Mouse (Mus musculus) forebrain, embryonic 16.5 days (tissue): ENCODE data around the gene Galk2. TPM values are rescaled to one million over a fixed set of nuclear protein-coding genes. Genes with fewer than 3 reads are reported as not detected.

ENCODE experiments used
- ATAC-seq: fragments of 200-750 bp; cut with Nextera tagmentation; 2 replicates; pipeline ENCODE4 v1.8.0; 2017; ENCODE audit warnings: mild to moderate bottlenecking, moderate library complexity
- H3K27ac ChIP-seq: fragments of 300-500 bp; sonication (generic); 2 replicates; pipeline ENCODE4 v1.5.1; 2014; ENCODE audit warnings: low read length, control low read depth
- H3K27me3 ChIP-seq: fragments of 300-500 bp; sonication (generic); replicated peaks from 2 replicates; pipeline ENCODE4 v1.6.1; 2014; ENCODE audit warnings: low read length; ENCODE audit not compliant: control insufficient read depth, insufficient read depth
- H3K36me3 ChIP-seq: fragments of 300-500 bp; sonication (generic); 2 replicates; pipeline ENCODE4 v1.6.1; 2014; ENCODE audit not compliant: control insufficient read depth, insufficient read depth
- H3K4me1 ChIP-seq: fragments of 300-500 bp; sonication (generic); replicated peaks from 2 replicates; pipeline ENCODE4 v1.6.1; 2014; ENCODE audit warnings: low read length; ENCODE audit not compliant: control insufficient read depth, insufficient read depth
- H3K4me2 ChIP-seq: fragments of 300-500 bp; sonication (generic); 2 replicates; pipeline ENCODE4 v1.6.1; 2014; ENCODE audit warnings: mild to moderate bottlenecking, low read length, control low read depth
- H3K4me3 ChIP-seq: fragments of 300-500 bp; sonication (generic); replicated peaks from 2 replicates; pipeline ENCODE4 v1.5.1; 2014; ENCODE audit warnings: mild to moderate bottlenecking, low read length, control low read depth
- H3K9ac ChIP-seq: fragments of 300-500 bp; sonication (generic); replicated peaks from 2 replicates; pipeline ENCODE4 v1.6.1; 2014; ENCODE audit warnings: low read depth, low read length, control low read depth
- H3K9me3 ChIP-seq: fragments of 300-500 bp; sonication (generic); 2 replicates; pipeline ENCODE4 v1.6.1; 2016; ENCODE audit warnings: low read length; ENCODE audit not compliant: control insufficient read depth
- WGBS: fragments of 180-500 bp; shearing (Covaris S2); extraction: QIAGEN DNeasy Blood & Tissue Kit; methylation state at CpG from one replicate; pipeline ENCODE4 v1.1.7; 2014; 5-methylcytosine and 5-hydroxymethylcytosine counted together
- polyA plus RNA-seq: library from polyadenylated mRNA; unstranded; fragments of >200 nt; fragmentation: Nextera tagmentation; extraction: Ambion mirVana; gene quantifications from 2 replicates; pipeline ENCODE4 v1.2.1, GENCODE M21; 2015

Galk2 gene
- polyA plus RNA-seq, 1 experiment from 2014 or later = 27.9 TPM

GRCm38 (mm10) chr2:125968811-125969210, 109.9 kb downstream of the Galk2 start:
- H3K36me3 ChIP-seq = no peaks in the 10 kb centered on the region
- H3K9ac ChIP-seq = no peak overlapping the region
- no peak overlapping the region for H3K27ac ChIP-seq
- no peaks in the 10 kb centered on the region for H3K9me3 ChIP-seq
- 84% methylated on average over 1 of the region's 1 CpGs for whole genome bisulfite sequencing
- no peak for ATAC-seq
- H3K27me3 ChIP-seq = no peaks in the 10 kb centered on the region
- no peak overlapping the region for H3K4me2 ChIP-seq
- H3K4me3 ChIP-seq = no peak overlapping the region
- no peaks in the 10 kb centered on the region for H3K4me1 ChIP-seq

- Histone ChIP-seq H3K27me3 (no peaks in the 10 kb centered on the region), H3K36me3 (no peaks in the 10 kb centered on the region), H3K9me3 (no peaks in the 10 kb centered on the region), H3K4me2 (no peak overlapping the region), H3K4me3 (no peak overlapping the region), H3K4me1 (no peaks in the 10 kb centered on the region), H3K27ac (no peak overlapping the region), H3K9ac (no peak overlapping the region)
- no peak for ATAC-seq
- 85% methylated on average over 6 of the region's 6 CpGs for WGBS
Measured at GRCm38 (mm10) chr2:125973207-125973606, 114.3 kb downstream of the Galk2 start.

- no peak overlapping the region for H3K4me2 ChIP-seq
- H3K9ac ChIP-seq = no peak overlapping the region
- no peaks in the 10 kb centered on the region for H3K36me3 ChIP-seq
- H3K4me3 ChIP-seq = no peak overlapping the region
- no peaks in the 10 kb centered on the region for H3K4me1 ChIP-seq
- no peaks in the 10 kb centered on the region for H3K27me3 ChIP-seq
- no peak overlapping the region for H3K27ac ChIP-seq
- no peaks in the 10 kb centered on the region for H3K9me3 ChIP-seq
- 95% methylated on average over 10 of the region's 10 CpGs for WGBS
- ATAC-seq = no peak
Measured at GRCm38 (mm10) chr2:125975206-125975605, 116.3 kb downstream of the Galk2 start.

GRCm38 (mm10) chr2:125975808-125976345, 117.0 kb downstream of the Galk2 start:
- Histone ChIP-seq H3K4me3 (no peak overlapping the region), H3K27ac (no peak overlapping the region), H3K9ac (no peak overlapping the region), H3K4me2 (no peak overlapping the region), H3K27me3 (no peaks in the 10 kb centered on the region), H3K4me1 (no peaks in the 10 kb centered on the region), H3K9me3 (no peaks in the 10 kb centered on the region), H3K36me3 (no peaks in the 10 kb centered on the region)
- ATAC-seq = no peak
- 47% methylated on average over 5 of the region's 5 CpGs for WGBS

- Histone ChIP-seq H3K4me1 (no peaks in the 10 kb centered on the region), H3K36me3 (no peaks in the 10 kb centered on the region), H3K27ac (no peak overlapping the region), H3K4me3 (no peak overlapping the region), H3K9ac (no peak overlapping the region), H3K4me2 (no peak overlapping the region), H3K27me3 (no peaks in the 10 kb centered on the region), H3K9me3 (no peaks in the 10 kb centered on the region)
- WGBS = 77% methylated on average over 5 of the region's 5 CpGs
- ATAC-seq = no peak
Measured at GRCm38 (mm10) chr2:126002291-126002690, 143.4 kb downstream of the Galk2 start.

GRCm38 (mm10) chr2:126006088-126006487, 147.2 kb downstream of the Galk2 start:
- no peaks in the 10 kb centered on the region for H3K9me3 ChIP-seq
- H3K9ac ChIP-seq = no peak overlapping the region
- no peaks in the 10 kb centered on the region for H3K4me1 ChIP-seq
- ATAC-seq = peak; percentile 75
- H3K27ac ChIP-seq = no peak overlapping the region
- H3K4me2 ChIP-seq = no peak overlapping the region
- no peaks in the 10 kb centered on the region for H3K27me3 ChIP-seq
- H3K36me3 ChIP-seq = no peaks in the 10 kb centered on the region
- 45% methylated on average over 3 of the region's 3 CpGs for WGBS
- no peak overlapping the region for H3K4me3 ChIP-seq

- WGBS = 86% methylated on average over 2 of the region's 2 CpGs
- no peak overlapping the region for H3K9ac ChIP-seq
- no peaks in the 10 kb centered on the region for H3K27me3 ChIP-seq
- H3K4me2 ChIP-seq = no peak overlapping the region
- no peak overlapping the region for H3K4me3 ChIP-seq
- no peak overlapping the region for H3K27ac ChIP-seq
- no peaks in the 10 kb centered on the region for H3K9me3 ChIP-seq
- H3K4me1 ChIP-seq = no peaks in the 10 kb centered on the region
- ATAC-seq = no peak
- H3K36me3 ChIP-seq = no peaks in the 10 kb centered on the region
Measured at GRCm38 (mm10) chr2:126006742-126007141, 147.8 kb downstream of the Galk2 start.

- Histone ChIP-seq H3K4me3 (no peak overlapping the region), H3K9me3 (no peaks in the 10 kb centered on the region), H3K27me3 (no peaks in the 10 kb centered on the region), H3K36me3 (no peaks in the 10 kb centered on the region), H3K4me2 (no peak overlapping the region), H3K4me1 (no peaks in the 10 kb centered on the region), H3K9ac (no peak overlapping the region), H3K27ac (no peak overlapping the region)
- 13% methylated on average over 12 of the region's 12 CpGs for WGBS
- ATAC-seq = peak; percentile 79
Measured at GRCm38 (mm10) chr2:126014989-126015710, 156.2 kb downstream of the Galk2 start.

GRCm38 (mm10) chr2:126015763-126016473, 157.0 kb downstream of the Galk2 start:
- Histone ChIP-seq H3K27me3 (no peaks in the 10 kb centered on the region), H3K36me3 (no peaks in the 10 kb centered on the region), H3K4me3 (no peak overlapping the region), H3K4me2 (no peak overlapping the region), H3K27ac (no peak overlapping the region), H3K9me3 (no peaks in the 10 kb centered on the region), H3K9ac (no peak overlapping the region), H3K4me1 (no peaks in the 10 kb centered on the region)
- 1% methylated on average over 3 of the region's 3 CpGs for WGBS
- ATAC-seq = peak; percentile 86
